Mouse (Mus musculus) lung, adult 10 weeks (tissue): ENCODE measurements around the gene Hltf. TPM values are rescaled to one million over a fixed set of nuclear protein-coding genes. Genes with fewer than 3 reads are reported as not detected.

ENCODE experiments used
- polyA plus RNA-seq: library from polyadenylated mRNA; stranded (reverse); fragments of 350-450 nt; fragmentation: Illumina TruSeq; extraction: RNeasy Lipid Tissue Mini Kit (QIAGEN cat#74804); gene quantifications from one replicate; pipeline ENCODE4 v1.2.3, GENCODE M21; 2014; ENCODE audit warnings: low read depth, low replicate concordance; ENCODE audit not compliant: insufficient read depth

Gene Hltf
- polyA plus RNA-seq = 11.9 TPM

GRCm38 (mm10) chr3:20057306-20058196 lies at the start of gene Hltf:
Gene Hltf (plus strand): TSS chr3:20057811.

GRCm38 (mm10) chr3:20034719-20035404 lies 22.7 kb upstream of the Hltf start, which contains the start of gene Hps3:
Gene Hps3 (minus strand): TSS chr3:20035315.

GRCm38 (mm10) chr3:20154531-20155367 lies 97.1 kb downstream of the Hltf start, which contains the start of gene Gyg:
Gene Gyg (minus strand): TSS chr3:20155317.

Other genes starting within 250 kb of the Hltf start
- 112 TPM for gene Cp, start 100.8 kb upstream of the Hltf start, polyA plus RNA-seq
- 9.3 TPM for gene Hps3, start 22.5 kb upstream of the Hltf start, polyA plus RNA-seq
- 140 TPM for gene Gyg, start 97.5 kb downstream of the Hltf start, polyA plus RNA-seq
- 1.7 TPM for gene Cpa3, start 184.4 kb downstream of the Hltf start, polyA plus RNA-seq
- 0.64 TPM for gene Cpb1, start 217.9 kb downstream of the Hltf start, polyA plus RNA-seq